Mouse (Mus musculus): ENCODE data around the gene Gbf1. TPM values are rescaled to one million over a fixed set of nuclear protein-coding genes. Genes with fewer than 3 reads are reported as not detected.

The Gbf1 gene
- polyA plus RNA-seq, 1 experiment from 2014 or later = 57.4 TPM

GRCm38 (mm10) chr19:46242416-46242815 is 90.1 kb downstream of the Gbf1 start:
- Histone ChIP-seq H3K36me3 (peaks cover 10% of the 10 kb centered on the region), H3K4me3 (no peak overlapping the region), H3K27ac (no peak overlapping the region), H3K9me3 (no peaks in the 10 kb centered on the region), H3K27me3 (ENCODE audit: insufficient read depth, poor library complexity, severe bottlenecking) (no peaks in the 10 kb centered on the region), H3K4me1 (replicated peaks) (no peaks in the 10 kb centered on the region; the same call in 1 of the 2 replicates)
- DNase-seq (ENCODE audit: low spot score) = no peak
- WGBS = 84% methylated on average over 5 of the region's 5 CpGs

DNA sequence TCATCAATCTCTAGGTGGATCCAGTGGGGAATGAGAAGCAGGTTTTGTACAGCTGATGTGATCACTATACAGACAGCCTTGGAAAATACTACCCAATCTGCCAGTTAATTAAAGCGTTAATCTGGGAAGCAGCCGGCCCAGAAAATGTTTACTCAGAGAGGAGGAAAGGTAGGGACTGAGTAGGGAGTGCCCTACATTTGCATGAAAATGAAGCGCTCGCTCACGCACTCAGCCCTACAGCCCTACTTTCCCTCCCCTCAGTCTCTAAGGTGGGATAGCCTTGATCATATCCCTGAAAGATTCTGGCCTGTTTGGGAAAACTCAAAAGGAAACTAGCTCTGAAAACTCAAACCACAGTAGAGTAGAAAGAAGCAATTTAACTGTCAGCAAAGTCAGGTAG is 92.3 kb downstream of the Gbf1 start:
- 20% methylated on average over 5 of the region's 5 CpGs for WGBS
- peaks cover 10% of the 10 kb centered on the region for H3K36me3 ChIP-seq

DNA sequence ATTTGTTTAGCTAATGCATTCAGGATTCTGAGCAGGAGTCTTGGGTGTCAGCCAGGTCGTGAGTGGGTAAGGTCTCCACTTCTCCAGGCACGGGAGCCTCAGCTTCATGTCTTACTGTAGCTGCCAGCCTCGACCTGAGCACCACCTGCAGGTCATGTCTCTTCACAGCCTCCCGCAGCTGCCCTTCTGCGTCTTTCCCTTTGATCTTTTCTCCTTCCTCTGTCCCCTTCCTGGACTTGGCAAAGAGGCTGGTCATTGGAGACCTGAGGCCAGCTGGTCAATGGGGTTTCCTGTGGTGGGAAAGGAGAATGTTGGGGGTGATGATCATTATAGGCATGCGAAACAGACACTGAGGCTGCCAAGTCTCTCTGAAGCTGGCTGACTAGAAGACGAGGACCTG is 96.7 kb downstream of the Gbf1 start:
- Histone ChIP-seq H3K4me3 (no peak overlapping the region), H3K9me3 (no peaks in the 10 kb centered on the region), H3K4me1 (replicated peaks) (no peaks in the 10 kb centered on the region; the same call in 1 of the 2 replicates), H3K36me3 (peaks cover 17% of the 10 kb centered on the region), H3K27ac (no peak overlapping the region), H3K27me3 (ENCODE audit: insufficient read depth, poor library complexity, severe bottlenecking) (no peaks in the 10 kb centered on the region)
- no peak for DNase-seq (ENCODE audit: low spot score)
- WGBS = 50% methylated on average over 7 of the region's 7 CpGs

More for the DNA sequence above, 92.3 kb downstream of the Gbf1 start:
- H3K9me3 ChIP-seq = no peaks in the 10 kb centered on the region
- no peak overlapping the region for H3K4me3 ChIP-seq
- no peak for DNase-seq (ENCODE audit: low spot score)
- H3K4me1 ChIP-seq (replicated peaks) = no peaks in the 10 kb centered on the region; the same call in 1 of the 2 replicates
- H3K27ac ChIP-seq = no peak overlapping the region
- no peaks in the 10 kb centered on the region for H3K27me3 ChIP-seq (ENCODE audit: insufficient read depth, poor library complexity, severe bottlenecking)

DNA sequence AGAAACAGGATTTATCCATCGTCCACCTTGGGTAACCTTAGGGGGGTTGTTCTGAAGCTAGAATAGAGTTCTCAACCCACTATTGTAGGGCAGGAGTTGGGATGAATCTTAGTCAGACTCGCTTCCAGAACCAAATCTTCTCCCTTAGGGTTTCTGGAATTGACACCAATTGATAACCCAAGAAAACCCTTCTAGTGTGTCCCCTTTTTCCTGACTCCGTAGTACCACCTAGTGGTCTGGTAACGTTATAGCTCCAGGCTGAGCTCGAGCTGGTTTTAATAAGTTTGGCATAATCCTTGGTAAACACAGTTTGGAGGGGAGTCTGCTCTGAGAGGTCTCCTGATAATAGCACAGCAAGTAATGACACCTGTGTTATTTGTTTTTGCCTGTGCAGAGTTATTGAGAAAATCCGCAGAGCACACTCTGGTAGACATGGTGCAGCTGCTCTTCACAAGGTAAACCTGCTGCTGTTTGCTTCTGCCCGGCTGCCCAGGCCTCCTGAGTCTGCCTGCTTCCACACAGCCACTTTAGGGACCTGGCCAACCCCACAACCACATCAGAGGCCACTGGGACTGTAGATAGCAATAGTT is 101.9 kb downstream of the Gbf1 start:
- no peaks in the 10 kb centered on the region for H3K4me1 ChIP-seq (replicated peaks)
- H3K4me3 ChIP-seq = no peak overlapping the region
- DNase-seq (ENCODE audit: low spot score) = peak; percentile 15
- no peaks in the 10 kb centered on the region for H3K9me3 ChIP-seq
- H3K27ac ChIP-seq = no peak overlapping the region
- no peaks in the 10 kb centered on the region for H3K27me3 ChIP-seq (ENCODE audit: insufficient read depth, poor library complexity, severe bottlenecking)
- H3K36me3 ChIP-seq = peaks cover 41% of the 10 kb centered on the region
- 45% methylated on average over 7 of the region's 7 CpGs for WGBS

DNA sequence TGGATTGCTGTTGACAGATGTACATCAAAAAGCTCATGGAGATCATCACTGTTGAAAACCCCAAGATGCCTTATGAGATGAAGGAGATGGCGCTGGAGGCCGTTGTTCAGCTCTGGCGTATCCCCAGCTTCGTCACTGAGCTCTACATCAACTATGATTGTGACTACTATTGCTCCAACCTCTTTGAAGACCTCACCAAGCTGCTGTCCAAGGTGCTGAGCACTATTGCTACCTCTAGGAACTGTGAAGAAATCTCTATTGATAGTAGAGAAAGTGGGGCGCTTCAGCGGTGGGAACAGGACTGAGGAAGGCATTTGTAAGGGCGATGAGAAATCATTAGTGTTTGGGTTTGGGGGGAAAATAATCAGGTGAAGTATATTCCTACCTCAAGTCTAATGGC is 112.5 kb downstream of the Gbf1 start:
- H3K9me3 ChIP-seq = no peaks in the 10 kb centered on the region
- no peak for DNase-seq (ENCODE audit: low spot score)
- WGBS = 89% methylated on average over 7 of the region's 7 CpGs

GRCm38 (mm10) chr19:46275307-46275706 is 123.0 kb downstream of the Gbf1 start:
- peaks cover 84% of the 10 kb centered on the region for H3K36me3 ChIP-seq
- no peaks in the 10 kb centered on the region for H3K4me1 ChIP-seq (replicated peaks)
- H3K4me3 ChIP-seq = no peak overlapping the region
- H3K9me3 ChIP-seq = no peaks in the 10 kb centered on the region
- H3K27me3 ChIP-seq (ENCODE audit: insufficient read depth, poor library complexity, severe bottlenecking) = no peaks in the 10 kb centered on the region
- DNase-seq (ENCODE audit: low spot score) = no peak
- H3K27ac ChIP-seq = no peak overlapping the region

More for the DNA sequence above, 112.5 kb downstream of the Gbf1 start:
- no peaks in the 10 kb centered on the region for H3K4me1 ChIP-seq (replicated peaks)
- H3K27me3 ChIP-seq (ENCODE audit: insufficient read depth, poor library complexity, severe bottlenecking) = no peaks in the 10 kb centered on the region
- no peak overlapping the region for H3K4me3 ChIP-seq
- no peak overlapping the region for H3K27ac ChIP-seq
- peaks cover 100% of the 10 kb centered on the region for H3K36me3 ChIP-seq

DNA sequence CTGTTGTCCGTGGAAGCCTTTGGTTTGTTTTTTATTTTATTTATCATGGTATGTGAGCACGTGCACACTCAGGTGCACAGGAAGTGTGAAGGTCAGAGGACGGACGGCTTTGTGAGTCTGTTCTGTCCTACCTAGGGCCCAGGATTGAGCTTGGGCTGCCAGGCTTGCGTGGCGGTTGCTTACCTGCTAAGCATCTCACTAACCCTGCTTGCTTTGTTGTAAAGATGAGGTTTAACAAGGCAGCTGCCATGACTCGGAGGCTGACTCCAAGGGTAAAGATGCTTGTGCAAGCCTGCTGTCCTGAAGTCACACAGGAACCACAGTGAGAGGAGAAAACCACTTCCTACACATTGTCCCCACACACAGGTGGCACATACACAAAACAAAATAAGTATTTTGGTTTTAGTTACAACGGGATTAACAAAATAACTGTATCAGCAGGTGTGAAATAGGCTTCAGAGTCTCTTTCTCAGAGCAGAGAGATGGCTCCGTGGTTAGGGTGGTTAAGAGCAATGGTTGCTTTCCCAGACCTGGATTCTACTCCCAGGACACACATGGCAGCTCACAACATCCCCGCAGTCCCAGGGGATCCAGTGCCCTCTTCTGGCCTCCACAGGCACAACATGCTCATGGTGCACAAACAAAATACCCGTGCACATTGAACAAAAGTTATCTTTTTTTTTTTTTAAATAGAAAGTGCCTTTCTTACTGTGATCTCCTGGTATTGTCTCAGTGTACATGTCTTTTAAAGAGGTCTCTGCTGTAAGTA is 130.0 kb downstream of the Gbf1 start:
- peaks cover 5% of the 10 kb centered on the region; the same call in 1 of the 2 replicates for H3K9me3 ChIP-seq
- no peaks in the 10 kb centered on the region for H3K4me1 ChIP-seq (replicated peaks)
- H3K36me3 ChIP-seq = peaks cover 92% of the 10 kb centered on the region
- H3K4me3 ChIP-seq = no peak overlapping the region
- WGBS = 94% methylated on average over 11 of the region's 11 CpGs
- no peak for DNase-seq (ENCODE audit: low spot score)
- no peak overlapping the region for H3K27ac ChIP-seq
- H3K27me3 ChIP-seq (ENCODE audit: insufficient read depth, poor library complexity, severe bottlenecking) = no peaks in the 10 kb centered on the region

GRCm38 (mm10) chr19:46284686-46285085 is 132.4 kb downstream of the Gbf1 start:
- no peak for DNase-seq (ENCODE audit: low spot score)
- H3K4me1 ChIP-seq (replicated peaks) = no peaks in the 10 kb centered on the region
- peaks cover 5% of the 10 kb centered on the region; the same call in 1 of the 2 replicates for H3K9me3 ChIP-seq
- no peak overlapping the region for H3K27ac ChIP-seq
- WGBS = 96% methylated on average over 4 of the region's 4 CpGs
- no peaks in the 10 kb centered on the region for H3K27me3 ChIP-seq (ENCODE audit: insufficient read depth, poor library complexity, severe bottlenecking)
- peaks cover 81% of the 10 kb centered on the region for H3K36me3 ChIP-seq
- no peak overlapping the region for H3K4me3 ChIP-seq

GRCm38 (mm10) chr19:46285631-46286030 is 133.3 kb downstream of the Gbf1 start:
- no peaks in the 10 kb centered on the region for H3K27me3 ChIP-seq (ENCODE audit: insufficient read depth, poor library complexity, severe bottlenecking)
- H3K36me3 ChIP-seq = peaks cover 71% of the 10 kb centered on the region
- peaks cover 5% of the 10 kb centered on the region; the same call in 1 of the 2 replicates for H3K9me3 ChIP-seq
- H3K4me1 ChIP-seq (replicated peaks) = no peaks in the 10 kb centered on the region
- H3K27ac ChIP-seq = no peak overlapping the region
- H3K4me3 ChIP-seq = no peak overlapping the region
- DNase-seq (ENCODE audit: low spot score) = no peak
- WGBS = 89% methylated on average over 7 of the region's 7 CpGs

DNA sequence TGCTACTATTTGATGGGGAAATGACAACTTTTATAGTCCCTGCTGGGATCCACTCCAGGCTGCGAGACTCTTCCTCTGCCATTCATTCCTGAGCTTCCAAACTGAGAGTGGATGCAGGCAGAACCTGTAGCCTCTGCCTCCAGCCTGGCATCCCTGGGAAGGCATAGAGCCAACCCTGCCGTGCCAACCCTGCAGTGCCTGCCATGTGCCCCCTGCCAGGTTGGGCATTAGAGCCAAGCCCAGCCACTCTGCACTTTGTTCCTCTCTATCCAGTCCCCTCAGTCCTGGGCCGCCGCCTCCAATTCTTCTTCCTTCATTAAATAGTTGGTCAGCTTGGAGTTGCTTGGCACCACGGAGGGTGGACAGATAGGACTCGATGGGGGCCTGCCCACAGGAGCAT is 133.7 kb downstream of the Gbf1 start:
- DNase-seq (ENCODE audit: low spot score) = no peak
- no peaks in the 10 kb centered on the region for H3K4me1 ChIP-seq (replicated peaks)
- H3K9me3 ChIP-seq = peaks cover 5% of the 10 kb centered on the region; the same call in 1 of the 2 replicates
- no peak overlapping the region for H3K4me3 ChIP-seq
- peaks cover 67% of the 10 kb centered on the region for H3K36me3 ChIP-seq
- no peaks in the 10 kb centered on the region for H3K27me3 ChIP-seq (ENCODE audit: insufficient read depth, poor library complexity, severe bottlenecking)
- H3K27ac ChIP-seq = no peak overlapping the region
- 94% methylated on average over 6 of the region's 6 CpGs for WGBS

DNA sequence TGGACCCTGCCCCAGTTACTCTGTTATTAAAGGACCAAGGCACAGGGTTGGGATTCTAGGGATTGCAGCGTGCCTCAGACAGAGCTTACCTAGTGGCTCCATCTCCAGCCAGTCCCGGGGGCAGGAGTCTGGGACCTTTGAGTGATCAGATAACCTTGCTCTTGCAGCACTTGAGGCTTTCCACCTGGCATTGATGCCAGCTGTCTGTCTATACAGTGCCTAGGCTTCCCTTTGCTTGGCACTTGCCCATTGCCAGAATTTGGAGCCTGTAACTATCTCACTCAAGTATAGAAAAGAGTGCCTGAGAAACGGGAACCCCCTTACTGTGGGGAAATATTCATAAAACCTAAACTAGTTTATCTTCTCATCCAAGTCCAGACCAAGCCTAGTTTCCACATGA is 134.6 kb downstream of the Gbf1 start:
- Histone ChIP-seq H3K9me3 (peaks cover 5% of the 10 kb centered on the region; the same call in 1 of the 2 replicates), H3K27ac (no peak overlapping the region), H3K27me3 (ENCODE audit: insufficient read depth, poor library complexity, severe bottlenecking) (no peaks in the 10 kb centered on the region), H3K4me3 (no peak overlapping the region), H3K36me3 (peaks cover 58% of the 10 kb centered on the region), H3K4me1 (replicated peaks) (no peaks in the 10 kb centered on the region)
- WGBS = 92% methylated on average over 3 of the region's 3 CpGs
- no peak for DNase-seq (ENCODE audit: low spot score)

DNA sequence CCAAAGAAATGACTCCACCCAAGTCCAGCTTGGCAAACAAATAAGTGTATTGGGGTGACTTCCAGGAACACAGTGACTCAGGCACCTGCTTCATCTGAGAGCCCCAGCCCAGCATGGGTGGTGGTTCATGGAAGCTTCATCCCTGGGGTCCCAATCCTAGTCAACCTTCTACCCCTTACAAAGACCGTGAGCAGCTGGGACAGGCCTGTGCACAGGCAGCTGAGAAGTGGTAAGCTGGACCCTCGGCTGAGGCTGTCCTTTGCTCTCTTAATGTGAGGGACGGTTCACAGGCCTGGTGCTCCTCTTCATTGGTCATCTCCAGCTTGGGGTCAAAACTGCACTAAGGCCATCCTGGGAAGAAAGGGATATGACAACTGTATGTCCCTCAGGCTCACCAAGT is 135.3 kb downstream of the Gbf1 start:
- Histone ChIP-seq H3K27ac (no peak overlapping the region), H3K4me3 (no peak overlapping the region), H3K36me3 (peaks cover 52% of the 10 kb centered on the region), H3K27me3 (ENCODE audit: insufficient read depth, poor library complexity, severe bottlenecking) (no peaks in the 10 kb centered on the region), H3K4me1 (replicated peaks) (no peaks in the 10 kb centered on the region), H3K9me3 (no peaks in the 10 kb centered on the region)
- WGBS = 85% methylated on average over 3 of the region's 3 CpGs
- no peak for DNase-seq (ENCODE audit: low spot score)

DNA sequence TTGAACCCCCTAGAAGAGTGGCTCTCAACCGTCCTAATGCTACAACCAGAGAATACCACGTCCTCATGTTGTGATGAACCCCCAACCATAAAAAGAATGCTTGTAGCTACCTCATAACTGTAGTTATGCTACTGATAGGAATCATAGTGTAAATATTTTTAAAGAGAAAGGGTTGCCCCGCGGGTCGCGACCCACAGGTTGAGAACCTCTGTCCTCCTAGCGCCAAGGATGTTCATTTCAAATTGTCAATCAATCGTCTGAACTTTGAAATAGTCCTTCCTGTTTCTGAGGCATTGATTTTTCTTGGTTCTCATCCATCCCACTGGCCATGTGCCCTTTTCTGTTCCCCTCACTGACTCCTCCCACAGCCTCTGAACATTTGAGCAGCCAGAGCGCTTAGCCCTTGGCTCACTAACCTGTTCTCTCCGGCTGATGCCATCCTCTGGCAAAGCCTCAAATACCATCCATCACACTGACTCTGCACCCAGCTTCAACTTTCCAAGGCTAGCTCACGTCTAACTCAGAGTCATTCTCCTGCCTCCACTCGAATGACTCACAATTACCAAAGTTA is 138.3 kb downstream of the Gbf1 start:
- no peaks in the 10 kb centered on the region for H3K4me1 ChIP-seq (replicated peaks)
- no peak overlapping the region for H3K27ac ChIP-seq
- no peak for DNase-seq (ENCODE audit: low spot score)
- no peaks in the 10 kb centered on the region for H3K27me3 ChIP-seq (ENCODE audit: insufficient read depth, poor library complexity, severe bottlenecking)
- H3K4me3 ChIP-seq = no peak overlapping the region
- WGBS = 72% methylated on average over 12 of the region's 12 CpGs
- peaks cover 22% of the 10 kb centered on the region for H3K36me3 ChIP-seq
- no peaks in the 10 kb centered on the region for H3K9me3 ChIP-seq
